Mouse (Mus musculus) lung, adult 2 months (tissue): Measurements from ENCODE around the gene Ncoa6.

Experiments
- CTCF ChIP-seq: fragments of 200-500 bp; IDR thresholded peaks from 2 replicates; pipeline ENCODE4 v1.5.1; 2011; ENCODE audit warnings: mild to moderate bottlenecking, low read length, control low read depth; ENCODE audit not compliant: insufficient read depth
- POLR2A ChIP-seq: fragments of 200-500 bp; IDR thresholded peaks from 2 replicates; pipeline ENCODE4 v1.6.1; 2011; ENCODE audit warnings: low read depth, mild to moderate bottlenecking, control low read depth, low read length, borderline replicate concordance; ENCODE audit errors: extremely low read depth

DNA sequence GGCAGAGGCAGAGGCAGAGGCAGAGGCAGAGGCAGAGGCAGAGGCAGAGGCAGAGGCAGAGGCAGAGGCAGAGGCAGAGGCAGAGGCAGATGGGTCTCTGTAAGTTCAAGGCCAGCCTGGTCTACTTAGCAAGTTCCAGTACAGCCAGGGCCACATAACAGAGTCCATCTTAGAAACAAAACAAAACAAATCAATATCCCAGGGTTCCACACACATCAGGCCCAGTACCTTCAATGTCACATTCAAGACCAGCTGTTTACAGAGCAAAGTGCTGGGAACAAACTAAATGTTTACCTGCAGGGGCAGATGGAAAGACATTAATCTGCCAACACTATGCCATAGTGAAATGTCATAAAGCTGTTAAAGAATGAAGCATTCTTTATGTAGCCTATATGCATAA, 99.2 kb downstream of the Ncoa6 start:
- TF ChIP-seq CTCF (no peak), POLR2A (no peak)
